Mouse (Mus musculus) heart, postnatal 0 days (tissue): Measurements from ENCODE around the gene Pdzk1. TPM values are rescaled to one million over a fixed set of nuclear protein-coding genes. Genes with fewer than 3 reads are reported as not detected.

Experiments used
- ATAC-seq: fragments of 200-750 bp; cut with Nextera tagmentation; 2 replicates; pipeline ENCODE4 v1.8.0; 2017; ENCODE audit warnings: low read depth, moderate number of reproducible peaks, moderate library complexity; ENCODE audit not compliant: insufficient read depth
- DNase-seq: peaks from one replicate; pipeline ENCODE4 v3.0.0-alpha.2; 2016; ENCODE audit warnings: low spot score
- H3K27ac ChIP-seq: fragments of 300-500 bp; sonication (generic); 2 replicates; pipeline ENCODE4 v1.5.1; 2014; ENCODE audit warnings: low read depth, mild to moderate bottlenecking
- H3K27me3 ChIP-seq: fragments of 300-500 bp; sonication (generic); 2 replicates; pipeline ENCODE4 v1.6.1; 2014; ENCODE audit warnings: low read length, mixed read lengths; ENCODE audit not compliant: control insufficient read depth, insufficient read depth
- H3K36me3 ChIP-seq: fragments of 300-500 bp; sonication (generic); replicated peaks from 2 replicates; pipeline ENCODE4 v1.6.1; 2014; ENCODE audit warnings: low read length, mixed read lengths; ENCODE audit not compliant: control insufficient read depth, insufficient read depth
- H3K4me1 ChIP-seq: fragments of 300-500 bp; sonication (generic); 2 replicates; pipeline ENCODE4 v1.6.1; 2014; ENCODE audit warnings: antibody characterized with exemption; ENCODE audit not compliant: control insufficient read depth, insufficient read depth
- H3K4me2 ChIP-seq: fragments of 300-500 bp; sonication (generic); 2 replicates; pipeline ENCODE4 v1.6.1; 2014; ENCODE audit warnings: low read depth, mild to moderate bottlenecking, low read length, moderate library complexity
- H3K4me3 ChIP-seq: fragments of 300-500 bp; sonication (generic); 2 replicates; pipeline ENCODE4 v1.5.1; 2014; ENCODE audit warnings: low read depth, low read length
- H3K9ac ChIP-seq: fragments of 300-500 bp; sonication (generic); replicated peaks from 2 replicates; pipeline ENCODE4 v1.6.1; 2014; ENCODE audit warnings: low read depth, low read length, mixed read lengths
- H3K9me3 ChIP-seq: fragments of 300-500 bp; sonication (generic); replicated peaks from 2 replicates; pipeline ENCODE4 v1.6.1; 2016; ENCODE audit warnings: low read length; ENCODE audit not compliant: control insufficient read depth
- CTCF ChIP-seq: IDR thresholded peaks from 2 replicates; pipeline ENCODE4 v1.5.1; 2016; ENCODE audit warnings: antibody characterized with exemption, control low read depth, low read depth
- EP300 ChIP-seq: IDR thresholded peaks from 2 replicates; pipeline ENCODE4 v1.6.1; 2016; ENCODE audit warnings: antibody characterized with exemption, low read depth
- WGBS: fragments of 180-500 bp; shearing (Covaris S2); extraction: QIAGEN DNeasy Blood & Tissue Kit; methylation state at CpG from one replicate; pipeline ENCODE4 v1.1.7; 2014; 5-methylcytosine and 5-hydroxymethylcytosine counted together
- polyA plus RNA-seq: library from polyadenylated mRNA; unstranded; fragments of >200 nt; fragmentation: Nextera tagmentation; extraction: Ambion mirVana; gene quantifications from 2 replicates; pipeline ENCODE4 v1.2.1, GENCODE M21; 2015
- total RNA-seq: library from RNA; depleted of rRNA; stranded (reverse); fragments of >200 nt; gene quantifications from 2 replicates; pipeline ENCODE4 v1.2.3, GENCODE M21; 2014; ENCODE audit warnings: low replicate concordance; rRNA removed

Gene Pdzk1
- total RNA-seq (0.50 TPM in 1 of 2 replicates, not detected in the other), polyA plus RNA-seq (0.11 and 0.12 TPM in 2 replicates)

GRCm38 (mm10) chr3:96828984-96829383, at the start of gene Pdzk1, which contains the start of gene Cd160:
Pdzk1 (plus strand) TSS chr3:96829284.
Cd160 (minus strand) TSS chr3:96829351.
- DNase-seq (no peak), ATAC-seq (no peak)
- Histone ChIP-seq H3K4me3 (no peak within 1 kb of the TSS), H3K9ac (no peak within 1 kb of the TSS), H3K27ac (no peak within 1 kb of the TSS), H3K9me3 (no peaks in the 10 kb centered on the region), H3K36me3 (no peaks in the 10 kb centered on the region), H3K4me2 (no peak within 1 kb of the TSS), H3K27me3 (0 out of 2 replicates have a peak, but pooled peaks cover 3% of the 10 kb centered on the region), H3K4me1 (no peaks in the 10 kb centered on the region)
- WGBS, result 89% methylated on average over 1 of the region's 1 CpGs
- TF ChIP-seq EP300, result no peak
- TF ChIP-seq CTCF, result no peak

- Histone ChIP-seq H3K9ac (no peak overlapping the region), H3K27me3 (no peaks in the 10 kb centered on the region), H3K4me1 (0 out of 2 replicates have a peak, but pooled peaks cover 5% of the 10 kb centered on the region), H3K27ac (no peak overlapping the region), H3K9me3 (no peaks in the 10 kb centered on the region), H3K4me3 (no peak overlapping the region), H3K36me3 (peaks cover 35% of the 10 kb centered on the region), H3K4me2 (no peak overlapping the region)
- WGBS, result 72% methylated on average over 8 of the region's 8 CpGs
- DNase-seq (no peak), ATAC-seq (no peak)
- no peak for TF ChIP-seq CTCF
- TF ChIP-seq EP300, result no peak
Observed at GRCm38 (mm10) chr3:96782236-96782635, 46.8 kb upstream of the Pdzk1 start.

GRCm38 (mm10) chr3:96787784-96788183, 41.3 kb upstream of the Pdzk1 start:
- H3K4me1 ChIP-seq, result no peaks in the 10 kb centered on the region
- no peak overlapping the region for H3K27ac ChIP-seq
- no peak overlapping the region for H3K9ac ChIP-seq
- ATAC-seq (no peak), DNase-seq (no peak)
- no peak overlapping the region for H3K4me2 ChIP-seq
- no peak overlapping the region for H3K4me3 ChIP-seq
- no peaks in the 10 kb centered on the region for H3K27me3 ChIP-seq
- no peak for TF ChIP-seq EP300
- TF ChIP-seq CTCF, result no peak
- H3K36me3 ChIP-seq, result peaks cover 63% of the 10 kb centered on the region
- WGBS, result 86% methylated on average over 1 of the region's 1 CpGs
- no peaks in the 10 kb centered on the region for H3K9me3 ChIP-seq

- no peak overlapping the region for H3K27ac ChIP-seq
- peaks cover 65% of the 10 kb centered on the region for H3K36me3 ChIP-seq
- no peak overlapping the region for H3K4me3 ChIP-seq
- no peak overlapping the region for H3K4me2 ChIP-seq
- H3K9ac ChIP-seq, result no peak overlapping the region
- H3K27me3 ChIP-seq, result no peaks in the 10 kb centered on the region
- ATAC-seq (no peak), DNase-seq (no peak)
- WGBS, result 82% methylated on average over 8 of the region's 8 CpGs
- TF ChIP-seq CTCF (no peak), EP300 (no peak)
- no peaks in the 10 kb centered on the region for H3K9me3 ChIP-seq
- no peaks in the 10 kb centered on the region for H3K4me1 ChIP-seq
Observed at GRCm38 (mm10) chr3:96788506-96788905, 40.6 kb upstream of the Pdzk1 start.

- Histone ChIP-seq H3K4me3 (no peak overlapping the region), H3K4me1 (no peaks in the 10 kb centered on the region), H3K27ac (no peak overlapping the region), H3K9me3 (0 out of 2 replicates have a peak, but pooled peaks cover 3% of the 10 kb centered on the region), H3K4me2 (no peak overlapping the region), H3K9ac (no peak overlapping the region), H3K36me3 (0 out of 2 replicates have a peak, but pooled peaks cover 2% of the 10 kb centered on the region), H3K27me3 (no peaks in the 10 kb centered on the region)
- no peak for ATAC-seq
- no peak for DNase-seq
- 71% methylated on average over 11 of the region's 11 CpGs for WGBS
- TF ChIP-seq EP300 (no peak), CTCF (no peak)
Observed at GRCm38 (mm10) chr3:96800254-96800653, 28.8 kb upstream of the Pdzk1 start.

GRCm38 (mm10) chr3:96802214-96802613, 26.9 kb upstream of the Pdzk1 start:
- Histone ChIP-seq H3K9me3 (0 out of 2 replicates have a peak, but pooled peaks cover 3% of the 10 kb centered on the region), H3K27ac (no peak overlapping the region), H3K36me3 (no peaks in the 10 kb centered on the region), H3K27me3 (no peaks in the 10 kb centered on the region), H3K9ac (no peak overlapping the region), H3K4me1 (no peaks in the 10 kb centered on the region), H3K4me2 (no peak overlapping the region), H3K4me3 (no peak overlapping the region)
- ATAC-seq, result no peak
- DNase-seq, result no peak
- WGBS, result 33% methylated on average over 1 of the region's 1 CpGs
- no peak for TF ChIP-seq EP300
- no peak for TF ChIP-seq CTCF
